Mouse (Mus musculus) testis, postnatal 10 days (tissue): ENCODE results near the gene Dnaaf5.

Experiments used
- DNase-seq: peaks from one replicate; pipeline ENCODE4 v3.0.0; 2021; ENCODE audit warnings: low spot score

The Dnaaf5 gene

DNA sequence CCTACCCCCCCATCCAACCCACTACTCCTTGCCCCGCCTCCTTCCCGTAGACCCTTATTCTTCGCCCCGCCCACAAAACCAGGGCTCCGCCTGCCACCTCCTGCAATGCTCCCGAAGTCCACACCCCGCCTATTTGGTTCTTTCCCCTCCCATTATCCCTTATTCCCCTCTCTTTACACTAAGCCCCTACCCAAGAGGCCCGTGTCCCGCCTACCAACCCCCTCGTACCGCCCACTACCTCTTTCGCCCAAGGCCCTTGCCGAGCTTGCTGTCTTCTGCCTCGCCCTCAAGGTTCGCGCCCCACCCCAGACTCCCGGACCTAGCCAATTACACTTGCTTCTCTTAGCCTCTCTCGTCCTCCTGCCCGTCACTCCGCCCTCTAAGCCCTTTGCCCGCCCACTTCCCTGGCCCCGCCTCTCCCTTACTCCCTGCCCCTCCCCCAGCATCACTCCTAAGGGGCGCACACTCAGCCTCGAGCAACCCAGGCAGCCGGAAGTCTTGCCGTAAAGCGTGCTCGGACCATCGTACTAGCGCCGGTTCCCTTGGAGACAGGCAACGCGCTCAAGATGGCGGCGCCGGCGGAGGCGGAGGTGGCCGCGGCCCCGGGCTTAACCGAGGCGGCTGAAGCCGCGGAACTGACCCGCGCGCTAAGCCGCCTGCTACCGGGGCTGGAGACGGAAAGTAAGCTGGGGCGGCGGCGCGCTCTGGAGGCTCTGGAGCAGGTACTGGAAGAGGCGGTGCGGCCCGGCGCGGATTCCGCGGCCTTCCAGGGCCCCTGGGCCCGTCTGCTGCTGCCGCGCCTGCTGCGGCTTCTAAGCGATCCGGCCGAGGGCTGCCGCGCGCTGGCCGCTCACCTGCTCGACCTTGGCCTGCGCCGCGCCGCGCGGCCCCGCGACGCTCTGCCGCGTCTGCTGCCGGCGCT lies at the start of gene Dnaaf5, which contains the start of gene Prkar1b:
Gene Dnaaf5 (plus strand): TSS at position 543 of the 922 bp plus-strand sequence.
Gene Prkar1b (minus strand): TSS at position 321 of the 922 bp plus-strand sequence.
- peak; percentile 98 for DNase-seq

DNA sequence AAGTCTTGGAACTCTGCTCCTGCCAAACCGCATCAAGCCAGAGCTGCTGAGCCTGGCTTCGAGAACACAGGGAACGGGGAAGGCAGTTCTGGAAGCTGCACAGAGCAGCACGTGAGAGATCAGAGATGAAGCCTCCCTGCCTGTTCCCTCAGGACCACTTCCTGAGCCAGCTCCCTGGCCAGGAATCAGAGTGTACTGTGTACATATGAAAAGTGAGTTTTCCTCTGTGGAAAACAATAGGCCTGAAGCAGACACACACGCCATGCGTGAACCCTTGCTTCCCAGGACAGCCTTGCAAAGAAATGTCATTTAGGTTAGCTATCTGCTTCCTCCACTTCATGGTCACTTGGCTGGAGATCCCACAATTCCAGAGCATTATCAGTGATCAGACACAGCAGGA lies 48.2 kb upstream of the Dnaaf5 start:
- no peak for DNase-seq

DNA sequence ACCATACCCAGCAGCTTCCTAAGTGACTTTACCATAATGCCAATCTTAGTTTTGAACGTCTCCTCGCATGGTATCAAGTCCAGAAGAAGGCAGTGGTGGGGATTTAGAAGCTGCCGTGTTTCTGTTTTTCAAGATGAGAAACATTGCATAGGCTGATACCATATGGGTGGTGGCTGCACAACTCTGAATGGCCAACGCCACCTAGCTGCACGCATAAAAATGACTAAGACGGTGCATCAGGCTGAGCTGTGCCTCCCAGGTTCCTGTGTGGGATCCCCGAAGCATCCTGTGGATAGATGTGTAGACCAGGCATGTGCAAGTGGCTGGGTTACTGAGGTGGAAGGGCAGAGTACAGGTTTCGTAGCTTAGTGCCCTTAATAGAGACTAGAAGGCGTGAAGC lies 42.2 kb upstream of the Dnaaf5 start:
- no peak for DNase-seq

DNA sequence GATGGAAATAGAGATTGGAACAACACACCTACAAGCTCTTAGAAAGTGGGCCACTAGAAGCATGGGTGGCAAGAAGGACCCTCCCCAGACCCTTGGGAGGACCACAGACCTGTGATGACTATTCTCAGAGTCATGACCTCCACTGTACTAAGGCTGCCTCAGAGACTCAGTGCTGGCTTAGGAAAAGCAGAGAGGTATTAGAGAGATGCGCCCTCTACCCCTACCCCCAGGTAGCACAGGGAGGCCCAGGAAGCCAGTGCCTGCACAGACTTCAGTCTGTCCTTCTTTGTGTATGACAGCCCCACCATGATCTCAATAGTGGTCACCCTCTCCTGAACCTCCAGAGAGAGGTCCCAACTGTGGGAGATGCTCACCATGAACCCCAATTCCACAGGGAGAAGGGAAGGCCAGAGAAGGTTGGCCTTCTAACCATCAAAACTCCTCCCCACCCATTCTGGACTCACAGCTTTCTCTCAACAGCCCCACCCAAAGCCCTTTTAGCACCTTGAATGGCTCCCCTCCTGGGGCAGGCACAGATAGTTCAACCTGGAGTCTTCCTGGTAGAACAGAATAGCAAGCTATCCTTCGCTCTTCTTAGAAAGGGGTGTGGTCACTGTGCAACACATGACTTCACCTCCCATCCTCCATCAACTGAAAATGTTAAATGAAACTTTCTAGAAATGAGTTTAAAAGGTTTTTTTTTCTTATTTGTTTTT lies 39.7 kb upstream of the Dnaaf5 start:
- no peak for DNase-seq

DNA sequence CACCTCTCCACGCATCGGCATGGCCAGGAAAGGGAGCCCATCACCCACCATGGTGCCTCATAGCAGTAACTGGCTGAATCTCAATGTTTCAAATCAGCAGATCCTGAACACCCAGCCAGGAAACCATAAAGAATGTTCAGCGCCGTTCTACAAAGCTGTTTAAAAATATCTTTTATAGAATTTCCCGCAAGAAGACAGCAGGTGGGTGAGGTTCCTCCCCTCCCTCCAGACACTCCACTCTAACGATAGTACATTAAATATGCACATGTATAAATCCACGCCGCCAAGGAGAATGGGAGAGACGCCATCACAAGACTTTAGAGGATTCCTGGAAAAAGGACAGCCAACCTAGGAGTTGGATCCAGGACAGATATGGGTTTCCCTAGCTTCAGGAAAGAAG lies 38.0 kb upstream of the Dnaaf5 start:
- no peak for DNase-seq

DNA sequence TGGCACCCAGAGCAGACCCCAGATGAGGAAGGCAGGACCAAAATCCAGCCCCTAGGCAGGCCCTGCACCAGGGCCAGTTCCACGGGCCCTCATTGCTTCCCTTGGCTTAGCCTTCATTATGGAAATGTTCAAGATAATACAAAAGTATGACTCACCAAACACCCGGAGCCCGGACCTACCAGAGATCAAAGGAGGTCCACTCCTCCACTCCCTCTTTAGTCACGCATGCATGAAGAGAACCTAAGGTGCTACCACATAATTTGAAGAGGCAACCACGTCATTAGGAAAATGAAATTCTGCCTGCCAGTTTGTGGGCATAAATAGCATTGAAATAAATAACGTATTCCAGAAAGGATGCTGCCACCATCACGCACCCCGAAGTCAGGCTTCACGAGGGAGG lies 37.6 kb upstream of the Dnaaf5 start:
- DNase-seq, result no peak

DNA sequence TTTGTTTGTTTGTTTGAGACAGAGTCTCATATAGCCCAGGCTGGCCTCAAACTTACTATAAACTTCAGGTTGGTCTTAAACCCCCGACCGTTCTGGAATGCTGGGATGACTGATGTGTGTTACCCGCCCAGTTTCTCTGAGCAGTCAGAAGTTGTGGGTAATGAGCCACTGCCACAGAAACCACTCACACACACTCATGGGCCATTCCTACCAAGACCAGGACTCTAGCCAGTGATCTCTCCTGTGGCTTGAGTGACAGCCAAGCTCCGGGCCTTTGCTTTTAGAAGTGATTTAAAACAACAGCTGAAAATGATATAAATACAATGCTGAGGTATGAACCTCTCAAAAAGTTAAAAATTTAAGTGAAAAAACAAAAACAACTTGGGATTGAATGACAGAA lies 35.1 kb upstream of the Dnaaf5 start:
- DNase-seq, result no peak

DNA sequence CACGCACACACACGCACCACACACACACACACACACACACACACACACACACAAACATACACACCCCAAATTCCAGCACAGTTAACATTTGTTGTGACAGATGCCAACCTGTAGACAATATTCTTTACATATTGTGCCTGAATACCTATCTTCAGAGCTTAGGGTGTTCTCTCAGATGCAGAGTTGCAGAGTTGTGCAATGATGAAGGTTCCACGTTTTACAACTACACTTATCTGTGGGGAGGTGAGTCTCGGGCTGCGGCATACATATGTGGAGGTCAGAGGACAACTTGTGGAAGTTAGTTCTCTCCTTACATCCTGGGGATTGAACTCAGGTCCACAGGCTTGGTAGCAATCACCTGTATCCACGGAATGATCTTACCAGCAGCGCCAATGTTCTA lies 34.5 kb upstream of the Dnaaf5 start:
- DNase-seq, result no peak

DNA sequence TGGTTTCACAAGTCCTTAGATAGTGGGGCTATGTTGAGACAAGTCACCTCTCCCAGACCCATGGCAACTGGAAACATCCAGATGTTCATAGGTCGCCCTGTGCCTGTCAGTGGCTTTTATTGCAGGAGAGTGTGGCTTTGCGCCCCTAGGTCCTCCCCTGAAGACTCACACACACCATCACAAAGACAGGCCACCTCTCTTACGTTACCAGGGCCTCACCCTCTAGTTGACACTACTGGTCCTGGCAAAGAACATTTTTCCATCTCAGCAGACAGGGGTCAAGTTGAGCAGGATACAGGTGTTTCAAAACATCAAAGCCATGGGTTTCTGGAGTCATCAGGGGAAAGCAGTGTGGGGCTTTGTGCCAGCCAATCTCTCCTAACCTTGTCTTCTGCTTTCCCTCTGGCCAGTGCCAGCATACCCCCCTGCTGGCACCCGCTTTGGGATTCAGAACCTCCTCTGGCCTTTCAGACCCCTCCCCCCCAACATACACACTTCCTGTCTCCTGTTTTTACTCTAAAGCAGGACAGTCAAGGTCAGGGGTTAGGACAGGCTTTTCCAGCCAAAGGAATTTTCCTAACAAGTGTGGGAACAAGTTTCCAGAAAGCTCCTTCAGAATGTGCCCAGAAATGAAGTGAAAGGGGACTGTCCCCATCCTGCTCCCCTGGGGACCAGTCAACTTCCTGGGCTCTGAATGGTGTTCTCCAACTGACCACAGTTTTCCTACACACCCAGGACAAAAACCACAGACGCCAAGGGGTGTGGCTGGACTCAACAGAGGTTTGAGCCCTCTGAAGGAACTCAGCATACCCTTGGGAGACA lies 31.7 kb upstream of the Dnaaf5 start:
- DNase-seq, result no peak

DNA sequence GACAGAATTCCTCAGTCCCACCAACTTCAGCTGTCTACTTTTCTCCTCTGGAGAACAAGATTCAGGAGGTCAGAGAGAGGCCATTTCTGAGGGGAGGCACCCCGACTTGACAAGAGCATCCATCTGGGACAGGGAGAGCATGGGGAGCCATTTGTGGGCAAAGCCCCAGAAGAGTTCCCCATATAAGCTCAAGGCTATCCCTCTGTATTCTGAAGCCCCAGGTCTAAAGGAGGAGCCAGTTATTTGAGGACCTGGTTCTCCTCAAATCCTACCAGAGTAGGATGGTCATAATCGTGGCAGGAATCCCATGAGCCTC lies 31.1 kb upstream of the Dnaaf5 start:
- DNase-seq, result no peak

DNA sequence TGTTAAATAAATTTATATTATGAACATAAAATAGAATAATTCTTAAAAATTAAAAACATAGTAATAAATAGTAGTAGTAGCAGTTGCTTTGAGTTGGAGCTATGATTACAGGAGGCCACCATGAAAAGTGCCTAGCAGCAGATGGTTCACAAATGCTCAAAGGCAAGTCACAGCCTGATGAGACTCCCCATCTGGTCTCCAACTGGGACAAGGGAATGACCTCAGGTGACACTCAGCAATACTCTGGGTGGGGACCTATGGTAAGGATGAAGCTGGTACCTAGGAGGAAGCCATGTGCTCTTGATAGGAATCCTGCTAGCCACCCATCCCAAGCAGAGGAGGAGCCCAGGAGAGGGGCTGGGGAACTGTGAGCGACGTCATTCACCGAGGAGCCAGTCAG lies 24.3 kb upstream of the Dnaaf5 start:
- no peak for DNase-seq

DNA sequence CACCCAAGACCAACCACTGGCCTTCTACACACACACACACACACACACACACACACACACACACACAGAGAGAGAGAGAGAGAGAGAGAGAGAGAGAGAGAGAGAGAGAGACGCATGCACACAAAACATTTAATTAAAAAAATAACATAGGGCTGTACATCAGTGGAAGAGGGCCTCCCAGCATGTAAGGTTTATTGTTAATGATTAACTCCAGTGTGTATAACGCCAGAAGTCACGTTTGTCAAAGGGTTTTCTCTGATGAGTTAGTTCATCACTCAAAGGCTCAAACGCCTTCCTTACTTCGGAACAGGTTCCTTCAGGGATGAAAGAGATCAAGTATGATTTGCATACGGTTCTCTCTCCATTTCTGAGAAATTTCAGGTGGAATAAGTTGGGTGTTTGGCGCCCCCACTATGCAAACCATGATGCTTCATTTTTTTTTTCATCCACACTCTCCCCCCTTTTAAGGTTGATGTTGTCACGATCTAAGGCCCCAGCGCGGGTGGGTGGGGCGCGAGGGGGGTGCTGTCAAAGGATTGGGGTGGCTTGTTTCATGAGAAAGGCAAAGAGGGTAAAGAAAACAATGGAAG lies 21.5 kb upstream of the Dnaaf5 start:
- DNase-seq, result no peak

DNA sequence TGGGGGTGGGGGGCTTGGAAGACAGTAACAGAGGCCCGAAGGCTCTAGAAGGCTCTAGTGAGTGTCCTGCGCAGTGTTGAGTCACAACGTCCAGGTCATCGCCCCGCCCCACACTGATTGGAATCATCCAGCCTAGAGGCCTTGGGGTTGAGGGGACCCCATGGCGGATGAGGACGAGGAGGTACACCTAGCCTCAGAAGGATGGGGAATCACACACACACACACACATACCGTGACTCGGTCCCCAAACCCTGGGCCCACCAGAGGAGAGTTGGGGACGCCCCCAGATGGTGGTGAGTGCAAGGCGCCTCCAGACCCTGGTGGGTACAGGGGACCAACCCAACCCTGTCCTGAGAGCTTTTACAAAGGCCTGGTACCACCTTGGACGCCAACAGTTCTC lies 20.9 kb upstream of the Dnaaf5 start:
- peak; percentile 54 for DNase-seq

DNA sequence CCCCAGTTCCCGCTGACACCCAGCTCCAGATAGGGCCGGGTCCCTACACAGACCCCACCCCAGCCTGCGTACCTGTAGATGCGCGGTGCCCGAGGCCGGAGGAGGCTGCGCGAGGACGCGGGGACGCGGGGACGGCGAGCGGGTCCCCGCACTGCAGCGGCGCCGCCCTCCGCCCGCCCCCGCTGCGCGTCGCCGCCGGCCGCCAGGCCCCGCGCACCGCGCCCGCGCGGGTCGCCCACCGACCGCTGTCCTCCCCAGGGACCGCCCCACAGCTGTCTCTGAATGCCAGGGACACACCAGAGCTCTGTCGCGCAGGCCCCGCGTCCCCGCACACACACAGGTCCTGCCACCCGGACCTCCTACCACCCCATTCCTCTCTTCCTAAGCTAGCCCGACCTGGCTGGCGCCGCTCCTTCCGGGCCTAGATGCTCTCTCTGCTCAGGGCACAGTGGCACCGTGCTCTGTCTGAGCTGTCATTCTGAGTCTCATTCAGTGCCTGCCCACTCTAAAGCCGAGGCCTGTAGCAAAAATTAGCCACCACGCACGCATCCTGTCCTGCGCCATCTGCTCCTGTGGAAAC lies 20.4 kb upstream of the Dnaaf5 start:
- DNase-seq, result peak; percentile 51

DNA sequence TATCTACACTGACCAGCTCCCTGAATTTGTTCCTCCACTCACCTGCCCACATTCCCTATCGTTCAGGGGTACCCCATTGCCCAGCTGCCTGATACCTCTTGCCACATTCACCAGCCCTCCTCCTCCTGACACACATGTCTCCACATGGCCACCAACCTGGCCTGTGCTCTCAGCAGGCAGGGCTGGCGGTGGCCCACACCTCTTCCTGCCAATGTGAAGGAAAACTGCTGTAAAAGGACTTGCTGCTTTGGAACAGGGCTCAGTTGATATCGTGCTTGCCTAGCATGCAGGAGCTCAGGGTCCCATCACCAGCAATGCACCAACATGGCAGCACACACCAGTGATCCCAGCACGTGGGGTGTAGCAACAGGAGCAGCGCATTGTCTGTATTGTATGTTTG lies 19.7 kb upstream of the Dnaaf5 start:
- DNase-seq, result no peak

DNA sequence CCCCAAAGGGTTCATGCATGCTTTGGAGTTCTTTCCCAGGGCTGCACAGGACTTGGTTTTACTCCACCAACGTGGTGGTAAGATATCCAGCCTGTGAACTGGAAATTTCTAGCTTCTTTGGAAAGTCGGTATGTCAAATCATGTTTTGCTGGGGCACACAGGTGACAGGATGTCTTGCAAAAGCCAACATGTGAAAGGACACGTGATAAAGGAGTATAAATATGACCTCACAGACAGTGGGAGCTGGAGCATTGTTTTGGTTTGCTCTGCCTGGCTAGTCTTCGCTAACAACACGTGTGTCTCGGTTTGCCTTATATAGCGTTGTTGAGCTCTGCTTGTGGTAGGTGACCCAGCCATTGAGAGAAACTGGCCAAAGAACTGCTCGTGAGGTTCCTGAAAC lies 15.5 kb upstream of the Dnaaf5 start:
- DNase-seq, result no peak

DNA sequence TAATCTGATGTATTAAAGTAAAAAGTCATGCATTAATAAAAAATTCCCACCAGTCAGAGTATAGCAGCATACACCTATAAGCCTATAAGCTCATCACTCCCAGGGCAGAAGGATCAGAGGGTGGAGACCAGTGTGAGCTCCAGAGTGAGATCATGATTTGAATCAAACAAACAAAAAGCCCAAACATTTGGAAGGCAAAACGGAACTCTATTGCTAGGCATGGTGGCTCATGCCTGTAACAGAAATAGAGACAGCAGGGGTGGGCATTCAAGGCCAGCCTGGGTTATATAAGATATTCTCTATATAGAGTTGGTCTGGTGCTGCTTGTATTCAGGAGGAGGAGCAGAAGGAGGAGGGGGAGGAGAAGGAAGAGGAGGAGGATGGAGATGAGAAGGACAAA lies 13.7 kb upstream of the Dnaaf5 start:
- DNase-seq, result no peak

DNA sequence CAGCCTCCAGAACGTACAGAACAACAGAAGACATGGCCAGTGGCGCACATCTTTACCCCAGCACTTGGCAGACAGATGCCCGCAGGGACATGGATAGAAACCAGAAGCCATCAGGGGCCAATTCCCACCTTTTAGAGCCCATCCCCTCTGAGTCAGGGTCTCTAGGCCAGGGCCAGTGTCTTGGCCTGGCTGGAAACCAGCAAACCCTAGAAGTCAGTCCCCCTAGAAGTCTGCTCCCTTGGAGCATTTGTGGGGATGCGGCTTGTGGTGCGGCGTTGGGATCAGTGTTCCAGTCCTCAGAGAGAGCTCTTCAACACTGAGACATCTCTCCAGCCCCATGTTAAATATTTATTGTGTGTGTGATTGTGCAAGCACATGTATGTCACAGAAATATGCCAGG lies 12.8 kb upstream of the Dnaaf5 start:
- DNase-seq, result no peak

DNA sequence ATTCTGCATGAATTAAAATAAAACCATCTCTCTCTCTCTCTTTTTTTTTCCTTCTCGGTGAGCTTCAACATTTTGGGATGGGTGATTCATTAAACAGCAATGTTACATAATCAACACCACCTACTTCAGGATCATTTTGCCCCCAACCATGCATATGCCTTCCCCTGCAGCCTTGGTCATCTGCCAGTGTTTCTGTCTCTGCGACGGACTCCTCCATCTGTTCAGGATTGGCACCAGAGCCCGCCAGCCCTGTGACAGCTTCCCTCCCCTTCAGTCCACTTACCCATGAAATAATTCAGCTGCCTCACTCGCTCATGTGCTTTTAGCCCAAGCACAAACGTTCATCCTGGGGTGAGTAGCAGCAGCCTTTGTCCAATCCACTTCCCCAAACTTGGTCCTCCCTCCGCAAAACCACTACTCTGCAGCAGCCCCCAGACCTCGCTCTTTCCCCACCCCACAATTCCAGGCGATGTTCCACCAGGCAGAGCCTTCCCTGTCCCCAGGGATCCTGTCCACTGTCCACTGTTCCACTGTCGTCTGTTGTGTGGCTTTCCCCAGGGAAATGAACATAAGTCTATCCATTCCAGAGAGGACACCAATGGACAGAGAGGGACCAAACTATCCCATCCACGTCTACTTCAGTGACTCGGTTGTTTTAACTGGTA lies 11.6 kb upstream of the Dnaaf5 start:
- no peak for DNase-seq

DNA sequence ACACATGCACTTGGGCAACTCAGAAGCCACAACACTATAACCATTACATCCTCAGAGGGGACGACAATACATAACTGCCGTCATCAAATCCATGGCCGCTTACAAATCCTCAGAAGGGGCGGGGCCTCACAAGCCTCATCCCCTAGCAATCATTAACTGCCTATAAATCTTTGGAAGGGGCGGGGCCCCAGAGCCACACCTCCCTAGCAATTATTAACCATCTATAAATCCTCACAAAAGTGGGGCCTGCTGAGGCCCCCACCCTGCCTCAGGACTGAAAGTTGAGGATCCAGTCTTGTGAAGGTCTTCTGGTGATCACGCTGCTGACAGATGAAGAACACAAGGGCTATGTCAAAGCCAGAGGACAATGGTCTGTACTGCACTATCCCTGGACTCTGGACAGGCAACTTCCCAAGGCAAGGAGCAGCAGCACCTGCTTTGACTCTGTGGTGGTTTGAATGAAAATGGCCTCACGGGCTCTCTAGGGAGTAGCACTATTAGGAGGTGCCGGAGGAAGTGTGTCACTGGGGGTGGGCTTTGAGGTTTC lies 11.0 kb upstream of the Dnaaf5 start:
- no peak for DNase-seq

DNA sequence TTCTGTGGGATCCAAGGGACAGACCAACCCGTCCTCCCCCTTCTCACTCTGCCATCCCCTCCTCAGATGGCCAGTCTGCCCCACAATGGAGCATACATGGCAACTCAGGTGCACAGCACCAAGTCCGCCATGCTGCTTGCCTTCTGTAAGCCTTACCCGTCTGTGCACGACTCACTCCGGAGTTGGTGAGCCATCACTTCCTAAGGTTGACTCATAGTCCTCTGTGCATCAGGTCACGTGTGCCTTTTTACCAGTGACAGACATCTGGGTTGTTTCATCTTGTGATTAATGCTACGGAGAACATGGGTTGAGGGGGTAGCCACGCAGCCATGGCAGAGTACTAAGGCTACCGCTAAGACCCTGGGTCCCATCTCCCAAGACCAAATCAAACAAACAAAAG lies 9.4 kb upstream of the Dnaaf5 start:
- no peak for DNase-seq
